Mouse (Mus musculus) liver, postnatal 0 days (tissue): ENCODE measurements at regions not wholly inside any gene's neighbourhood (a gene's known extent, or its start where the extent isn't known, plus 50 kb on each side); places are given as distances from the start of the nearest gene placed in this dataset.

Experiments
- CTCF ChIP-seq: sonication (generic); IDR thresholded peaks from 2 replicates; pipeline ENCODE4 v1.5.1; 2016; ENCODE audit warnings: antibody characterized with exemption, low read depth
- EP300 ChIP-seq: IDR thresholded peaks from 2 replicates; pipeline ENCODE4 v1.6.1; 2016; ENCODE audit warnings: antibody characterized with exemption, low read depth, mild to moderate bottlenecking

GRCm38 (mm10) chr8:12019272-12019671 lies 179.0 kb downstream of the Tex29 start:
- TF ChIP-seq CTCF (no peak), EP300 (no peak)
